Mouse (Mus musculus) hindbrain, embryonic 15.5 days (tissue): ENCODE measurements around the gene Esrp2. TPM values are rescaled to one million over a fixed set of nuclear protein-coding genes. Genes with fewer than 3 reads are reported as not detected.

Experiments
- ATAC-seq: fragments of 200-750 bp; cut with Nextera tagmentation; 2 replicates; pipeline ENCODE4 v1.8.0; 2017; ENCODE audit warnings: low read depth, moderate number of reproducible peaks, moderate TSS enrichment; ENCODE audit not compliant: low FRiP score
- H3K27ac ChIP-seq: fragments of 300-500 bp; sonication (generic); replicated peaks from 2 replicates; pipeline ENCODE4 v1.5.1; 2015; ENCODE audit warnings: mild to moderate bottlenecking, inconsistent platforms
- H3K27me3 ChIP-seq: fragments of 300-500 bp; sonication (generic); 2 replicates; pipeline ENCODE4 v1.6.1; 2015; ENCODE audit warnings: control low read depth, inconsistent platforms
- H3K36me3 ChIP-seq: fragments of 300-500 bp; sonication (generic); 2 replicates; pipeline ENCODE4 v1.6.1; 2015; ENCODE audit warnings: control low read depth, inconsistent platforms
- H3K4me1 ChIP-seq: fragments of 300-500 bp; sonication (generic); replicated peaks from 2 replicates; pipeline ENCODE4 v1.6.1; 2015; ENCODE audit warnings: control low read depth, inconsistent platforms
- H3K4me2 ChIP-seq: fragments of 300-500 bp; sonication (generic); 2 replicates; pipeline ENCODE4 v1.6.1; 2015; ENCODE audit warnings: moderate library complexity, mild to moderate bottlenecking, inconsistent platforms
- H3K4me3 ChIP-seq: fragments of 300-500 bp; sonication (generic); 2 replicates; pipeline ENCODE4 v1.5.1; 2015; ENCODE audit warnings: mild to moderate bottlenecking, inconsistent platforms
- H3K9ac ChIP-seq: fragments of 300-500 bp; sonication (generic); 2 replicates; pipeline ENCODE4 v1.6.1; 2015; ENCODE audit warnings: inconsistent platforms
- H3K9me3 ChIP-seq: fragments of 300-500 bp; sonication (generic); 2 replicates; pipeline ENCODE4 v1.6.1; 2016; ENCODE audit warnings: control low read depth, inconsistent platforms
- WGBS: fragments of 180-500 bp; shearing (Covaris S2); methylation state at CpG from one replicate; pipeline ENCODE4 v1.1.7; 2015; 5-methylcytosine and 5-hydroxymethylcytosine counted together
- polyA plus RNA-seq: library from polyadenylated mRNA; unstranded; fragments of >200 nt; fragmentation: Nextera tagmentation; extraction: Ambion mirVana; gene quantifications from 2 replicates; pipeline ENCODE4 v1.2.1, GENCODE M21; 2015

Gene Esrp2
- polyA plus RNA-seq, 1 experiment from 2014 or later = 0.21 TPM

DNA sequence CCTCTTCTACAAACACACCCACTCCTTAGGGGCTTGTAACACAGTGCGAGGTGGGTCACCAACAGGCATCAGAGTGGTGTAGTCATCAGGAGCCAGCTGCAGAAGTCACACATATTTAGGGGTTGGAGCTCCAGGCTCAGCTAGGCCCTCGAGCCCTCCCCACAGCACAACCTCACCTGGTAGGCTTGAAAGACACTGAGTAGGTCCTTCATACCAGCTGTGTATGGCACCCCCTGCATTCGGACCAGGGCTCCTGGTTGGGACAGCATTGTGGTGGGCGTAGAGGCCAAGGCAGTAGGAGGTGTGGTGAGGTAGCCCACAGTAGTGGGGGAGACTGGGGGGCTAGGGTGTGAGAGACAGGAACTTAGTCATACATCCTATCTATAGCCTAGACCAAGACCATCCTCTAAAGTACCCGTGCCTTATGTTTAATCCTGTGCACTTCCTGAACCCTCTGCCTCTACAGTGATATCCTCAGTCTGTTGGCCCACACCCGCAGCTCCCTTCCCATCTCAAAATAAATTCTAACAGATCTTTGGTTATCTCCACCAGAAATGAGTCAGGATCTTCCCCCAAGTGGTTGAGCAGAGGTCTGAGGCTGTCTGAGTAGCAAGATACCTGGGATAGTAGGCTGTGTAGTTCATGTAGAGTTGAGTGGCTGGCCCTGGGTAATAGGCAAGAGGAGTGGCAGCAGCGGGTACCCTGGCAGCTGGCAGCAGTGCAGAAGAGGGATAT lies 5.1 kb downstream of the Esrp2 start:
- ATAC-seq = no peak
- Histone ChIP-seq H3K4me1 (peaks cover 11% of the 10 kb centered on the region), H3K27ac (no peak overlapping the region), H3K4me2 (no peak overlapping the region), H3K9me3 (no peaks in the 10 kb centered on the region), H3K4me3 (no peak overlapping the region), H3K36me3 (peaks cover 28% of the 10 kb centered on the region), H3K9ac (no peak overlapping the region), H3K27me3 (peaks cover 35% of the 10 kb centered on the region)
- 95% methylated on average over 7 of the region's 7 CpGs for WGBS

DNA sequence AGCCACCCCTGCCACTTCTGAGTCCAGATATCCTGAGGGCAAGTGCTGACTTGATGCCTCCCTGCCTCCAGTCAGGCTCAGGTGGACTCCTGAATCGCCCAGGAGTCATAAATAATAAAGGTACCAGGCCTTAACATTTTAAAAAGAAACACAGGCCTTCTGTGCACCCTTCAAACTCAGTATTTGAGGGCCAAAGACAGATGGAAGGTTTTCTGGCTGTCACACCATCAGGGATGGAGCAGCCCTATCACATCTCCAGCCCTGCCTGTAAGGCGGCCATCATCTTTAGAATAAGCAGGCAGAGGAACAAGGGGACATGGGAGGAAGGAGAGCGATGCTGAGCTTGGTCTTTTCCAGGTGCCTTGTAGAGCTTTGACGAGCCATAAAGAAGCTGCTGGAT lies 5.8 kb downstream of the Esrp2 start:
- Histone ChIP-seq H3K9ac (no peak overlapping the region), H3K4me3 (no peak overlapping the region), H3K36me3 (peaks cover 28% of the 10 kb centered on the region), H3K27me3 (peaks cover 28% of the 10 kb centered on the region), H3K4me1 (peaks cover 5% of the 10 kb centered on the region), H3K4me2 (no peak overlapping the region), H3K9me3 (no peaks in the 10 kb centered on the region), H3K27ac (no peak overlapping the region)
- WGBS = 90% methylated on average over 4 of the region's 4 CpGs
- ATAC-seq = no peak

DNA sequence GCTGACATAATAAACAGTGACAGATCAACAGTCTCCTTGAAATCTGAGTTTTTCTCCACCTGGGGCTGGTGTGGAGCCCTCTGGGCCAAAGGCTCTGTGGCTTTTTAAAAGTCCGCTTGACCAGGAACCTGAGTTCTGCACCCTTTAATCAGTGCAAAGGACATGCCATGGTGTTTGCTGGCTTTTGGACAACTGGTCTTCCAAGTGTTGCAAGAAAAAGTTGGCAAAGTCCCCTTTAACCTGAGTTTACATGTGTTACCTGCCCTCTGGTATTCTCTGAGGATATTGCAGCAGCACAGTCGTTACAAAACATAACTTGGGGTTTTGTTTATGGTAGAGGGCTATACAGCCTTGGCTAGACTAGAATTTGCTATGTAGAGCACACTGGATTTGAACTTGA lies 6.3 kb downstream of the Esrp2 start:
- H3K9ac ChIP-seq = no peak overlapping the region
- no peak for ATAC-seq
- WGBS = 92% methylated on average over 2 of the region's 2 CpGs
- no peak overlapping the region for H3K4me3 ChIP-seq
- H3K4me1 ChIP-seq = no peaks in the 10 kb centered on the region
- no peak overlapping the region for H3K27ac ChIP-seq
- H3K9me3 ChIP-seq = no peaks in the 10 kb centered on the region
- H3K36me3 ChIP-seq = peaks cover 28% of the 10 kb centered on the region
- H3K27me3 ChIP-seq = peaks cover 23% of the 10 kb centered on the region
- H3K4me2 ChIP-seq = no peak overlapping the region

DNA sequence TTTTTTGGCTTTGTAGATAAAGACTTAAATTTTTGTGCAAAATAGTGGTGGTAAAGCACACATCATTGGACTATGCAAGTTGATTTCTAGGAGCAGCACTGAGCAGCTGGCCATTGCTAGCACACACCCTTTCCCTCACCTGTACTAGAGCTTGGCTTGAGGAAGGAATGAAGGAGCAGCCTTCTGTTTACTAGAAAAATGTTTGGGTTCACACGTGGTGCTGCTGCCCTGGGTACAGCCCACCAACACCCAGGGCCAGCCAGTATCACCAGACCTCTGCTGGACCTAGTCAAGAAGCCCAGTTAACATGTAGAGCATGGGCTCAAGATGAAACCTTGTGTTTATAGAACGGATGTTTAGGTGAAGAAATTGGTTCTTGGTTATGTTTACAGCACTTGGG lies 6.8 kb downstream of the Esrp2 start:
- Histone ChIP-seq H3K4me1 (no peaks in the 10 kb centered on the region), H3K27ac (no peak overlapping the region), H3K4me2 (no peak overlapping the region), H3K9ac (no peak overlapping the region), H3K4me3 (no peak overlapping the region), H3K27me3 (peaks cover 18% of the 10 kb centered on the region), H3K36me3 (peaks cover 28% of the 10 kb centered on the region), H3K9me3 (no peaks in the 10 kb centered on the region)
- WGBS = 94% methylated on average over 2 of the region's 2 CpGs
- no peak for ATAC-seq

DNA sequence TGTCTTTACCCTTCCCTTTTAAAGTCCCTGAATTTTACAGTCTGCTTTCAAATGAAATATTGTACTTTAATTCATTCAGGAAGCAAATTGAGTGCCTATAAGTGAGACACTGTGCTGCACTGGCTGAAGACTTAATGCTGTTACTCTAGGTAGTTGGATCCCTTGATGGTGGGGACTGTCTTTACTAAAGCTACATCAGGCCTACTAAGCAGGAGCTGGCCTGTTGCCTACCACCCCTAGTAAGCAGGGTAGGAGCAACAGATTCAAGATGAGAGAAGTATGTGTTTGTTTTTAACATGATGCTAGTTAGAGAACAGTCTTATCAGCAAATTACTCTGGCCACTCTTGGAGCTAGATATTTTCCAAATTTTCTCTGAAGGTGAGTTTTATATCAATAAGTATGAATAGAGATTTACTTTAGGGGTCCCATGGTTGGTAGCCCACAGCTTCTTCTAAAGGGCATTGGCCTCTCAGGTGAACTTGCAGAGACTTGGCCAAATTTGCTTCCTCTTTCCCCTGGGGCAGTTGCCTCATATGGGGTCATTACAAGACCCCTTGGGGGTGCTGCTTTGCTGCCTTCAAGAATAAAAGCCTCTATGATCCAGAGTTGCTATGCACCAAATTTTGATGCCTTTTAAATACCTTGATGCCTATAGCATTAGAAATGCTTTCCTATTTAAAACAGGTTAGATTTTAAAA lies 7.4 kb downstream of the Esrp2 start:
- Histone ChIP-seq H3K4me1 (no peaks in the 10 kb centered on the region), H3K4me3 (no peak overlapping the region), H3K36me3 (peaks cover 28% of the 10 kb centered on the region), H3K27ac (no peak overlapping the region), H3K27me3 (peaks cover 12% of the 10 kb centered on the region), H3K9ac (no peak overlapping the region), H3K9me3 (no peaks in the 10 kb centered on the region), H3K4me2 (no peak overlapping the region)
- ATAC-seq = no peak

DNA sequence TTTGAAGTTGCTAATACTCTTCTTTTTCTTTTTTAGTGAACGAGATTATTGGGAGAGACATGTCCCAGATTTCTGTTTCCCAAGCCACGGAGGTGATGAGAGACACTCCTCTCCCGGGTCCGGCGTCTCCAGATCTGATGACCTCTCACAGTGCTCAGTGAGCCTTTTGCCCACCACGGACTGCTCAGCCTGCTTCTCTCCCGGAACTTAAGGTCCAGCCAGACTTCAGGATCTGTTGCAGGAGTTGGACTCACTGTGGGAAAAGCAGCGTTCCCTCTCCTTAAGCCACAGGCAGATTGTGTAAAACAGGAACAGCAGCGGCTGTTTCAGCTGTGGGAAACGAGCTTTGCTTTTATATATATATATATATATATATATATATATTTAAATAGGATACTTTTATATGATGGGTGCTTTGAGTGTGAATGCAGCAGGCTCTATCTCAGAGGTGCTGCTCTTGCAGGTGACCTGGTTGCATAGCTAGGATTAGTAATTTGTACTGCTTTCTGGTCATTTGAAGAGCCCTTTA lies 8.8 kb downstream of the Esrp2 start:
- peaks cover 28% of the 10 kb centered on the region for H3K36me3 ChIP-seq
- ATAC-seq = no peak
- H3K4me2 ChIP-seq = no peak overlapping the region
- H3K9ac ChIP-seq = no peak overlapping the region
- 92% methylated on average over 10 of the region's 10 CpGs for WGBS
- no peaks in the 10 kb centered on the region for H3K4me1 ChIP-seq
- H3K27ac ChIP-seq = no peak overlapping the region
- no peaks in the 10 kb centered on the region for H3K27me3 ChIP-seq
- no peaks in the 10 kb centered on the region for H3K9me3 ChIP-seq
- H3K4me3 ChIP-seq = no peak overlapping the region

DNA sequence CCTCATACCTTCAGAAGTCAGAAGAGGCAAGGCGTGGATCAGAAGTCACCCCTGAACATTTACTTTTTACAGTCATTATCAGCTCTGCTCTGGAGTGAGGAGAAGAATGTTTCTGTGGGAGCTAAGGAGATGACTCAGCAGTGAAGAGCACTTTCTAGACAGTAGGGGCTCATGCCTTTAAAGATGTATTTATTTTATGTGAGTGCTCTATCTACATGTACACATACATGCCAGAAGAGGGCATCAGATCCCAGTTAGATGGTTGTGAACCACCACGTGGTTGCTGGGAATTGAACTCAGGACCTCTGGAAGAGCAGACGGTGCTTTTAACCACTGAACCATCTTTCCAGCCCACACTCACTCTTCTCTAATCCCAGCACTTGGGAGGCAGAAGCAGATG lies 9.7 kb downstream of the Esrp2 start:
- no peak for ATAC-seq
- Histone ChIP-seq H3K27ac (no peak overlapping the region), H3K27me3 (no peaks in the 10 kb centered on the region), H3K9ac (no peak overlapping the region), H3K4me2 (no peak overlapping the region), H3K4me1 (no peaks in the 10 kb centered on the region), H3K9me3 (no peaks in the 10 kb centered on the region), H3K36me3 (peaks cover 28% of the 10 kb centered on the region), H3K4me3 (no peak overlapping the region)
- WGBS = 77% methylated on average over 3 of the region's 3 CpGs

DNA sequence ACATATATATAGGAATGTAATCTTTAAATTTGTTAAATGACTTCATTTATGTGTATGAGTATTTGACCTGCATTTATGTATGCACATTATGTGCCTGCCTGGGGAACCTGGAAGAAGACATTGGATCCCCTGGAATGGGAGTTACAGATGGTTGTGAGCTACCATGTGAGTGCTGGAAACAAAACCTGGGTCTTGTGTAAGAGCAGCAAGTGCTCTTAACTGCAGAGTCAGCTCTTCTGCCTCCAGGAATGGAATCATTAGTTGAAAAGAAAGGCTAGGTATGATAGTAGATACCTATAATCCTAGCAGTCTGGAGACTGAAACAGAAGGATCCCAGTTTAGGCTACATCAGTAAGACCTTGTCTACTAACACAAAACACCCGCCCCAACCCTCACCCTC lies 10.7 kb downstream of the Esrp2 start:
- no peak overlapping the region for H3K4me2 ChIP-seq
- WGBS = 93% methylated on average over 1 of the region's 1 CpGs
- ATAC-seq = no peak
- no peaks in the 10 kb centered on the region for H3K27me3 ChIP-seq
- H3K9me3 ChIP-seq = no peaks in the 10 kb centered on the region
- no peak overlapping the region for H3K4me3 ChIP-seq
- H3K27ac ChIP-seq = no peak overlapping the region
- H3K4me1 ChIP-seq = no peaks in the 10 kb centered on the region
- H3K9ac ChIP-seq = no peak overlapping the region
- peaks cover 25% of the 10 kb centered on the region for H3K36me3 ChIP-seq

DNA sequence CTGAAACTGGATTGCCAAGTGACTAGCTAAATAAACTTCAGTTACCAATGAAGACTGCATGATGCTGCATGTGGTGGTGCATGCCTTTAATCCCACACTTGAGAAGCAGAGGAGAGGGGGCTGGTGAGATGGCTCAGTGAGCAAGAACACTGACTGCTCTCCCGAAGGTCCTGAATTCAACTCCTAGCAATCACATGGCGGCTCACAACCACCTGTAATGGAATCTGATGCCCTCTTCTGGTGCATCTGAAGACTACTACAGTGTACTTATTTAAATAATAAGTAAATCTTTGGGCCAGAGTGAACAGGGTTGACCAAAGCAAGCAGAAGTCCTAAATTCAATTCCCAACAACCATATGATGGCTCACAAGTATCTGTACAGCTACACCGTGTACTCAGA lies 13.3 kb downstream of the Esrp2 start:
- peaks cover 12% of the 10 kb centered on the region for H3K36me3 ChIP-seq
- no peaks in the 10 kb centered on the region for H3K27me3 ChIP-seq
- no peak overlapping the region for H3K4me3 ChIP-seq
- H3K9ac ChIP-seq = no peak overlapping the region
- WGBS = 88% methylated on average over 3 of the region's 3 CpGs
- H3K9me3 ChIP-seq = no peaks in the 10 kb centered on the region
- no peaks in the 10 kb centered on the region for H3K4me1 ChIP-seq
- no peak overlapping the region for H3K4me2 ChIP-seq
- ATAC-seq = no peak
- no peak overlapping the region for H3K27ac ChIP-seq

DNA sequence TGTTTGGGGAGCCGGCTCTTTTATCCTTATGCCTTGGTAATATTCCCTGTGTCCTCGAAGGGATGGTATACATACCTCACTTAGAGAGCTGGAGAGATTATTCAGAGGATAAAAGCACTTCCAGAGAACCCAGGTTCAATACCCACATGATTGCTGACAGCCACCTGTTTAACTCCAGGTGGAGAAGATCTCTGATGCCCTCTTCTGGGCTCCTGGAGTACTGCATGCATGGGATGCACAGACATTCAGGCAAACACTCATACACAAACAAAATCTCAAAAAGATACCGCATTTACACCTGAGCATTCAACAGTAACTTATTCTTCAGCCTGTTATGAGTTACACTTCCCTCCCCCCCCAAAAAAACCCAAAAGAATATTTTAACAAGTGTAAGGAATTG lies 20.9 kb downstream of the Esrp2 start:
- Histone ChIP-seq H3K4me2 (no peak overlapping the region), H3K9ac (no peak overlapping the region), H3K27ac (no peak overlapping the region), H3K9me3 (no peaks in the 10 kb centered on the region), H3K4me3 (no peak overlapping the region), H3K4me1 (no peaks in the 10 kb centered on the region), H3K27me3 (no peaks in the 10 kb centered on the region), H3K36me3 (peaks cover 9% of the 10 kb centered on the region)
- 94% methylated on average over 3 of the region's 3 CpGs for WGBS
- ATAC-seq = no peak

DNA sequence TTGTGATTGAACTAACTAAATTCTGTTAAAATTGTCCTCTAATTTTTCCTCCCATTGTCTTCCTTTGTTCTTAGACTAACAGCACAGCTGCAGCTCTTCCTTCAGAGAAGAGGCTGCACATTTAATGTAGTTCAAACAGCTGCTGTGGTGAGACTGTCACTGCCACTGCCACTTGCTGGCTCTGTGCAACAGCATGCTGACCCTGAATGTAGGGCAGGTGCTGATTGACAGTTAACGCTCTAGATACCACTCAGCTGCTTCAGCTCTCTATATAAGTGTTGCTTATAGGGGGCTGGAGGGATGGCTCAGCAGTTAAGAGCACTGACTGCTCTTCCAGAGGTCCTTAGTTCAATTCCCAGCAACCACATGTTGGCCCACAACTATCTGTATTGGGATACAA lies 24.3 kb downstream of the Esrp2 start:
- H3K27me3 ChIP-seq = no peaks in the 10 kb centered on the region
- no peak for ATAC-seq
- WGBS = 82% methylated on average over 1 of the region's 1 CpGs

DNA sequence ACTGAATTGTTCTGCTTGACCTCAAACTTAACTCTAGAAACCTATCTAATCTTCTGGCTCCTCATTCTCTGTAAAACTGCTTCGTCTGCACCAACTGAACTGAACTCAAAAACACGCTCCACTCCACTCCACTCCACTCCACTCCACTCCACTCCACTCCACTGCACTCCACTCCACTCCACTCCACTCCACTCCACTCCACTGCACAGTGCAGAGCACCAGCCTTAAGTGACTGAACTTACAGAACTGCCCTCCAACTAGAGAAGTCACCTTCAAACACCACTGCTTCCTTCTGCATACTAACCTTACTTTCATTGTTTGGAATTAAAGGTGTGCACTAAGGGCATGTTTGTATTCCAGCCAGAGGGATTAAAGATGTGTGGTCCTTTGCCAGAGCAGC lies 24.7 kb downstream of the Esrp2 start:
- no peak for ATAC-seq
- H3K4me3 ChIP-seq = no peak overlapping the region
- H3K4me1 ChIP-seq = no peaks in the 10 kb centered on the region
- H3K4me2 ChIP-seq = no peak overlapping the region
- no peaks in the 10 kb centered on the region for H3K27me3 ChIP-seq
- peaks cover 15% of the 10 kb centered on the region for H3K36me3 ChIP-seq
- WGBS = 100% methylated on average over 2 of the region's 2 CpGs
- H3K9ac ChIP-seq = no peak overlapping the region
- no peaks in the 10 kb centered on the region for H3K9me3 ChIP-seq
- H3K27ac ChIP-seq = no peak overlapping the region

More for the DNA sequence above, 24.3 kb downstream of the Esrp2 start:
- Histone ChIP-seq H3K4me1 (no peaks in the 10 kb centered on the region), H3K36me3 (peaks cover 15% of the 10 kb centered on the region), H3K4me2 (no peak overlapping the region), H3K27ac (no peak overlapping the region), H3K9me3 (no peaks in the 10 kb centered on the region), H3K9ac (no peak overlapping the region), H3K4me3 (no peak overlapping the region)
